Mouse (Mus musculus) small intestine, adult 10 weeks (tissue): ENCODE data around the gene Olfr1373. TPM values are rescaled to one million over a fixed set of nuclear protein-coding genes. Genes with fewer than 3 reads are reported as not detected.

Experiments used
- polyA plus RNA-seq: library from polyadenylated mRNA; stranded (reverse); fragments of 350-450 nt; fragmentation: Illumina TruSeq; extraction: RNeasy Lipid Tissue Mini Kit (QIAGEN cat#74804); gene quantifications from one replicate; pipeline ENCODE4 v1.2.3, GENCODE M21; 2014; ENCODE audit warnings: low replicate concordance

Olfr1373 gene
- polyA plus RNA-seq, result not detected

GRCm38 (mm10) chr11:52145428-52145827 lies at the start of gene Olfr1373:
Olfr1373 (minus strand) TSS chr11:52145528.

DNA sequence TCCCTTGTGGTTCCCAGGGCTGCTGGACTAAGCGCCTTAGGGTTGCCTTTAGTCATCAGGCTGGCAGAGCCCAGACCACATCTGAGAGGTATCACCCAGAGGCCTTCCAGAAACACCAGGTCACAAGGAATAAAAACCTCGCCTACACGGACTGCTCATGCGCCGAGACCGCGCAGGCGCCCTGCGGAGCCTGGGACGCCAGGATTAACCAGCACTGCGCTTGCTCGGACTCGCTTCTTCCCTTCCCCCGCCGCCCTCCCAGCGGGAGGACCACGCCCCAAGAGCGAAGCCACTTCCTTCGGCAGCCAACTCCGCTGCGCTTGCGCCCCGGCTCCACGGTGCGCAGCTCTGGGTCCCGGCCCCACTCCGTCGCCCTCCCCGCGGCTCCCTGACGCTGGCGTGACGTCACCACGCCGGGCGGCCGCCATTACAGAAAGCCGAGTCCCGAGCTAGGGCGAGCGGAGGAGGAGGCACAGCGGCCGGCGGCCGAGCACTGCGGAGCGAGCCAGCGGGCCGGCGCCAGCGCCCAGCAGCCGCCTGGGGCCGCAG lies 46.9 kb downstream of the Olfr1373 start, which contains the start of gene Ppp2ca:
TSS of gene Ppp2ca (plus strand) at position 284 of the 549 bp plus-strand sequence.

Other genes starting within 250 kb of the Olfr1373 start
- 23.9 TPM for gene Cdkn2aipnl, start 177.9 kb downstream of the Olfr1373 start, polyA plus RNA-seq
- 335 TPM for gene Ube2b, start 144.8 kb downstream of the Olfr1373 start, polyA plus RNA-seq
- 9.2 TPM for gene Cdkl3, start 141.3 kb downstream of the Olfr1373 start, polyA plus RNA-seq
- 137 TPM for gene Ppp2ca, start 46.8 kb downstream of the Olfr1373 start, polyA plus RNA-seq
- gene Olfr1371, start 68.5 kb upstream of the Olfr1373 start, polyA plus RNA-seq, result not detected
- 744 TPM for gene Skp1a, start 86.5 kb upstream of the Olfr1373 start, polyA plus RNA-seq
- gene Tcf7, start 137.5 kb upstream of the Olfr1373 start, polyA plus RNA-seq, result 4.4 TPM
- gene Vdac1, start 215.3 kb upstream of the Olfr1373 start, polyA plus RNA-seq, result 293 TPM